Mouse (Mus musculus): ENCODE measurements at regions not wholly inside any gene's neighbourhood (a gene's known extent, or its start where the extent isn't known, plus 50 kb on each side); places are given as distances from the start of the nearest gene placed in this dataset.

DNA sequence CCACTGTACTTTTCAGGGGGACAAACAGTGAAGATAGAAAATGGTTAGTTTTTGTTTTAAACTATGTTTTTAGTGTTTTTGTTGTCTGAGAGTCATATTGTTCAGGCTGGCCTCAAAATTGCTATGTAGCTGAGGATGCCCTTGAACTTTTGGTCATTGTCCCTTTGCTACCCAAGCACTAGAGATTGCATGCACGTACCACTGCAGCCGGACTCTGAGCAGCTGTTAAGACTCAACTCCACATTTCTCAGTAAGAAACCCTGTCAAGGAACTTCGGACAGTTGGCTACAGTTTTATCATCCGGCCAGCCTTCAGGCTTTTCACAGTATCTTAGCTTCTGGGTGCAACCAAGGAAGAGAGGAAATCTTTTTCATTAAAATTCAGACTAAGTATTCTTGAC lies 173.9 kb upstream of the Fam19a1 start:
- Histone ChIP-seq H3K9ac (no peak overlapping the region), H3K9me3 (no peaks in the 10 kb centered on the region), H3K4me3 (replicated peaks) (no peak overlapping the region), H3K4me2 (replicated peaks) (no peak overlapping the region), H3K27me3 (replicated peaks) (no peaks in the 10 kb centered on the region), H3K36me3 (no peaks in the 10 kb centered on the region), H3K27ac (no peak overlapping the region), H3K4me1 (replicated peaks) (no peaks in the 10 kb centered on the region)
- 51% methylated on average over 4 of the region's 4 CpGs for WGBS
- no peak for ATAC-seq

DNA sequence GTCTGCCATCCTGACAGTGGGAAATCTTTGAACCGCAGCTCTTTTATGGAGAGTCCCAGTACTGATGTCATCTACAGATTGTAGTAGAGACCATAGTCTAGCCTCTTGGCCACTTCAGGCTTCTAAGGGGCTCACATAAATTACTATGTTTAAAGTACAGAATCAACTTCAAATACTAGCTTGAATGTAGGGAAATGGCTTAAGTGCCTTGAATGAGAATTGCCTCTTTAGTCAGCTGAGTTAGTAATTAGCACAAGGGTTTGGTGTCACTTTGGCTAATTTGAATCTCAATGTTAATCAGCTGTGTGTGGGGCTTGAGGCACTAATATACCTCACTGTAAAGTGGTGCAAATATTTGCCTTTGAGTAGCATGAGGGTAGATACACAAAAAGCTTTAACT lies 152.2 kb upstream of the Fam19a1 start:
- no peaks in the 10 kb centered on the region for H3K36me3 ChIP-seq
- no peaks in the 10 kb centered on the region for H3K27me3 ChIP-seq (replicated peaks)
- H3K4me3 ChIP-seq (replicated peaks), result no peak overlapping the region
- no peaks in the 10 kb centered on the region for H3K4me1 ChIP-seq (replicated peaks)
- H3K27ac ChIP-seq, result no peak overlapping the region
- no peaks in the 10 kb centered on the region for H3K9me3 ChIP-seq
- no peak for ATAC-seq
- H3K4me2 ChIP-seq (replicated peaks), result no peak overlapping the region
- no peak overlapping the region for H3K9ac ChIP-seq
- 76% methylated on average over 1 of the region's 1 CpGs for WGBS

- no peaks in the 10 kb centered on the region for H3K9me3 ChIP-seq
- H3K4me1 ChIP-seq (replicated peaks), result no peaks in the 10 kb centered on the region
- ATAC-seq, result no peak
- no peak overlapping the region for H3K4me2 ChIP-seq (replicated peaks)
- H3K27ac ChIP-seq, result no peak overlapping the region
- WGBS, result 61% methylated on average over 2 of the region's 2 CpGs
- H3K36me3 ChIP-seq, result no peaks in the 10 kb centered on the region
- no peak overlapping the region for H3K4me3 ChIP-seq (replicated peaks)
- H3K27me3 ChIP-seq (replicated peaks), result no peaks in the 10 kb centered on the region
- no peak overlapping the region for H3K9ac ChIP-seq
These were observed 146.7 kb upstream of the Fam19a1 start for GRCm38 (mm10) chr6:95966231-95966630.

- Histone ChIP-seq H3K4me1 (replicated peaks) (no peaks in the 10 kb centered on the region), H3K9me3 (no peaks in the 10 kb centered on the region), H3K27me3 (replicated peaks) (no peaks in the 10 kb centered on the region), H3K27ac (no peak overlapping the region), H3K4me2 (replicated peaks) (no peak overlapping the region), H3K4me3 (replicated peaks) (no peak overlapping the region), H3K36me3 (no peaks in the 10 kb centered on the region), H3K9ac (no peak overlapping the region)
- ATAC-seq, result no peak
- 90% methylated on average over 2 of the region's 2 CpGs for WGBS
These were observed 137.0 kb upstream of the Fam19a1 start for GRCm38 (mm10) chr6:95975994-95976393.

GRCm38 (mm10) chr6:95997037-95997436 lies 115.9 kb upstream of the Fam19a1 start:
- no peak overlapping the region for H3K9ac ChIP-seq
- 85% methylated on average over 2 of the region's 2 CpGs for WGBS
- H3K27ac ChIP-seq, result no peak overlapping the region
- no peak for ATAC-seq
- H3K4me1 ChIP-seq (replicated peaks), result no peaks in the 10 kb centered on the region
- H3K36me3 ChIP-seq, result no peaks in the 10 kb centered on the region
- no peak overlapping the region for H3K4me3 ChIP-seq (replicated peaks)
- H3K9me3 ChIP-seq, result no peaks in the 10 kb centered on the region
- H3K27me3 ChIP-seq (replicated peaks), result no peaks in the 10 kb centered on the region
- H3K4me2 ChIP-seq (replicated peaks), result no peak overlapping the region

- H3K36me3 ChIP-seq, result no peaks in the 10 kb centered on the region
- H3K4me3 ChIP-seq (replicated peaks), result no peak overlapping the region
- ATAC-seq, result no peak
- no peak overlapping the region for H3K4me2 ChIP-seq (replicated peaks)
- H3K27me3 ChIP-seq (replicated peaks), result no peaks in the 10 kb centered on the region
- no peaks in the 10 kb centered on the region for H3K4me1 ChIP-seq (replicated peaks)
- no peaks in the 10 kb centered on the region for H3K9me3 ChIP-seq
- 28% methylated on average over 3 of the region's 3 CpGs for WGBS
- no peak overlapping the region for H3K27ac ChIP-seq
- H3K9ac ChIP-seq, result no peak overlapping the region
These were observed 115.2 kb upstream of the Fam19a1 start for GRCm38 (mm10) chr6:95997741-95998140.

DNA sequence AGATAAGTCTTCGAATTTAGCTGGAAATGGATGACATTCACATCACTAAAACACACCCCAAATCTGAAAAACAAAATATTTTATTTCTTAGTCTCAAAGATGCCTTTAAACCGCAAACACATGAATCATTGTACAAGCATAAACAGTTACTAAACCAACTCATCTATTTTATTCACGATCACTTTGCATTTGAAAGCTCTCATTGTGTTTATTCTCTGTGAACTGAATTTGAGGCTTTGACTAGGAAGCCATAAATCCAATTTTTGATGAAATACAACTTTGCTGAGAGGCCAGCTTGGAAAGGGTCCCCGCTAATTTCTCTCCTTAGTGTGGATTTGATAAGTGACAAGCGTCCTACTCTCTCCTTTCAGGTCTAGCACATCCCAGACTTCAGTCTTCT lies 113.5 kb upstream of the Fam19a1 start:
- H3K27me3 ChIP-seq (replicated peaks), result no peaks in the 10 kb centered on the region
- ATAC-seq, result no peak
- H3K9me3 ChIP-seq, result no peaks in the 10 kb centered on the region
- no peak overlapping the region for H3K27ac ChIP-seq
- H3K4me2 ChIP-seq (replicated peaks), result no peak overlapping the region
- H3K9ac ChIP-seq, result no peak overlapping the region
- no peak overlapping the region for H3K4me3 ChIP-seq (replicated peaks)
- H3K36me3 ChIP-seq, result no peaks in the 10 kb centered on the region
- 72% methylated on average over 5 of the region's 5 CpGs for WGBS
- no peaks in the 10 kb centered on the region for H3K4me1 ChIP-seq (replicated peaks)

- 85% methylated on average over 10 of the region's 10 CpGs for WGBS
- Histone ChIP-seq H3K36me3 (no peaks in the 10 kb centered on the region), H3K27ac (no peak overlapping the region), H3K4me2 (replicated peaks) (no peak overlapping the region), H3K4me3 (replicated peaks) (no peak overlapping the region), H3K9me3 (no peaks in the 10 kb centered on the region), H3K9ac (no peak overlapping the region), H3K4me1 (replicated peaks) (no peaks in the 10 kb centered on the region), H3K27me3 (replicated peaks) (no peaks in the 10 kb centered on the region)
- ATAC-seq, result no peak
These were observed 112.9 kb upstream of the Fam19a1 start for GRCm38 (mm10) chr6:96000011-96000476.

- Histone ChIP-seq H3K27me3 (replicated peaks) (no peaks in the 10 kb centered on the region), H3K4me1 (replicated peaks) (no peaks in the 10 kb centered on the region), H3K4me3 (replicated peaks) (no peak overlapping the region), H3K9me3 (no peaks in the 10 kb centered on the region), H3K27ac (no peak overlapping the region), H3K4me2 (replicated peaks) (no peak overlapping the region), H3K9ac (no peak overlapping the region), H3K36me3 (no peaks in the 10 kb centered on the region)
- WGBS, result 60% methylated on average over 5 of the region's 5 CpGs
- ATAC-seq, result no peak
These were observed 101.7 kb upstream of the Fam19a1 start for GRCm38 (mm10) chr6:96011299-96011698.

DNA sequence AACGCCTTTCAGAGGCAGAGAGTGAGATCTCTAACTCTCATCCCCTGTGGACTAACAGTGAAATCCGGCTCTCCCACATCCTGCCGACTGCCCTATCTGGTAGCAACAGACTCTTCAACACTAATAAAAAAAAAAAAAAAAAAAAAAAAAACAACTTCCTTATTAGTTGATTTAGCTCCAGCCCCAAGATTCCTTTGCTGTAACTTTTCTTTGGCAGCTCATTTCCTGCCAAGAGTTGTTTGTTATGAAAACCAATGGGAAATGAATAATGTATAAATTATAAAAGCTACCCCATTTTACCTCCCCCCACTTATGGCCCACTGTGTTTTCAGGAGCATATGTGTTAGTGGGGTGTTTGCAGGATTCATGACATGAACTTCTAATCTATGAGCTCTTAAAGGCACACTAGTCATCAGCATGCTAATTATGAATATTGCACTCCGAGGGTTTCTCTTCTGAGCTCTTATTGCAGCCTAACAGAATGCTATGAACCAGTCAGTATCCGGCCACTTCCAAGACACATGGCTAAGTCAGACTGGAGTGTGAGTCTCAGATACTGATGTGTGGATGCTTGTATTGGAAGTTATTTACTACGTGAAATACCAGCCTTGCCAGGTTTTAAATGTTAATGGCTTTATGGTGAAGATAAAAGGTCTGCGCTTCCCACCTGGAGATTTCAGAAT lies 84.8 kb upstream of the Fam19a1 start:
- no peak for ATAC-seq
- Histone ChIP-seq H3K9ac (no peak overlapping the region), H3K27ac (no peak overlapping the region), H3K9me3 (no peaks in the 10 kb centered on the region), H3K36me3 (no peaks in the 10 kb centered on the region), H3K27me3 (replicated peaks) (no peaks in the 10 kb centered on the region), H3K4me2 (replicated peaks) (no peak overlapping the region), H3K4me1 (replicated peaks) (no peaks in the 10 kb centered on the region), H3K4me3 (replicated peaks) (no peak overlapping the region)
- 54% methylated on average over 7 of the region's 7 CpGs for WGBS

DNA sequence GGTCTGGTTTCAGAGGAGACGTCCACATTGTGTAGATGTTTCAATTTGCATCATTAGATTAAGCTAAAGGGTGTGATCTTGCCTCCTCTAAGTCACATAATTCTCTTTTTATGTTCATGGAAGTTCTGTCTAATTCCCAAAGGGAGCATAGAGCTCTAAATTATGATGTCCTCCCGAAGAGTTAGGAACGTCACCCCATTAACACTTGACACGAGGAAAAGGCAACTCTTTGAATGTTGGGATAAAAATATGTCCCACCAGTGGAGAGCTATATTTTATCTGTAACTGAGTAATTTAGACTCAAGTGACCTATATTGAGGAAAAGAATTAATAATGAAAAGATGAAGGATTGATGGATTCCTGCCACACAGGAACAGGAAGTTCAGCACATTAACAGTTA lies 69.2 kb upstream of the Fam19a1 start:
- H3K9me3 ChIP-seq, result no peaks in the 10 kb centered on the region
- H3K9ac ChIP-seq, result no peak overlapping the region
- H3K36me3 ChIP-seq, result no peaks in the 10 kb centered on the region
- 61% methylated on average over 4 of the region's 4 CpGs for WGBS
- no peaks in the 10 kb centered on the region for H3K27me3 ChIP-seq (replicated peaks)
- H3K4me1 ChIP-seq (replicated peaks), result no peaks in the 10 kb centered on the region
- no peak overlapping the region for H3K4me2 ChIP-seq (replicated peaks)
- H3K27ac ChIP-seq, result no peak overlapping the region
- ATAC-seq, result no peak
- no peak overlapping the region for H3K4me3 ChIP-seq (replicated peaks)

DNA sequence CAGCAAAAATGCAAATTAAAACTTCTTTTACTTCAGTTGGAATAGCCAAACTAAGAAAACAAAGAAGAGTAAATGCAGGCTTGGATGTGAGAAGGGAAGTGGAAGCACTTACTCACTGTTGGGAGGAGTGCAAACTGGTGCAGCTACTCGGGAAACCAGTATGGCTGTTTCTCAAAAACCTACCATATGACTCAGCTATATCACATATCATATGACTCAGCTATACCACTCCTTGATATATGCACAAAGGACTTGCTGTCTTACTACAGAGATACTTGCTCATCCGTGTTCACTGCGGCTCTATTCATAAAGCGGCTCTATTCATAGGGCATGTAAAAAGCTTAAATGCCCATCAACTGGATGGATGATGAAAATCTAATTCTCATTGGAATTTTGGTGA lies 59.5 kb upstream of the Fam19a1 start:
- Histone ChIP-seq H3K27ac (no peak overlapping the region), H3K9ac (no peak overlapping the region), H3K27me3 (replicated peaks) (no peaks in the 10 kb centered on the region), H3K4me3 (replicated peaks) (no peak overlapping the region), H3K4me1 (replicated peaks) (no peaks in the 10 kb centered on the region), H3K9me3 (no peaks in the 10 kb centered on the region), H3K36me3 (no peaks in the 10 kb centered on the region), H3K4me2 (replicated peaks) (no peak overlapping the region)
- ATAC-seq, result no peak
- WGBS, result 90% methylated on average over 4 of the region's 4 CpGs

GRCm38 (mm10) chr6:96057011-96057410 lies 55.9 kb upstream of the Fam19a1 start:
- no peak overlapping the region for H3K4me3 ChIP-seq (replicated peaks)
- no peaks in the 10 kb centered on the region for H3K9me3 ChIP-seq
- H3K27ac ChIP-seq, result no peak overlapping the region
- WGBS, result 56% methylated on average over 2 of the region's 2 CpGs
- ATAC-seq, result 0 out of 2 replicates have a peak, but pooled peaks have one; percentile 41
- no peaks in the 10 kb centered on the region for H3K36me3 ChIP-seq
- H3K27me3 ChIP-seq (replicated peaks), result no peaks in the 10 kb centered on the region
- no peak overlapping the region for H3K4me2 ChIP-seq (replicated peaks)
- H3K9ac ChIP-seq, result no peak overlapping the region
- H3K4me1 ChIP-seq (replicated peaks), result no peaks in the 10 kb centered on the region
